Mouse (Mus musculus): ENCODE results near the gene Pcbp3.

DNA sequence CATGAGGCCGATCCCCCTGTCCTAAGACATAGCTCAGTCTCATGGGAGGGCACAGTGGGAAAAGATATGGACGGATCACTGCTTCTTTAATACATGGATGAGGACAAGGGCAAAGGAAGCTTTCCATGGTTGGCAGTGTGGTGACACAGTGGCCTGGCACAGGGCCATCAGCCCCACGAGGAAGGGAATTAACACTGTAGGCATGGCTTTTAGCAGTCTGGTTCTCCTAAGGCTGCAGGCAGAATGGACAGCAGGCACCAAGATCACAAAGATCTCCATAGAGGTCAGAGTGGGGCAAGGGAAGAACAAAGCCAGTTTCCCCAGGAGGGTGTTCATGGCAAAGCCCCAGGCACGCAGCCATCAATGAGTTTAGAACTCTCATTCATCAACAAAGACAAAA, 146.2 kb downstream of the Pcbp3 start:
- TF ChIP-seq CTCF (IDR thresholded peaks at IDR 0.05; ENCODE audit: low read depth) (no peak), EP300 (optimal IDR thresholded peaks at IDR 0.05) (no peak)

All from stomach, postnatal 0 days (tissue).